Mouse (Mus musculus) gastrocnemius, postnatal 4 days (tissue): Measurements from ENCODE around the gene Zfp566. TPM values are rescaled to one million over a fixed set of nuclear protein-coding genes. Genes with fewer than 3 reads are reported as not detected.
"Not testable (repeated sequence)": the region's sequence is repeated elsewhere in the genome, so short reads cannot be mapped to it uniquely, and the experiment has no call there.

Experiments
- DNase-seq, 2 experiments: peaks; one replicate each; pipeline ENCODE4 v3.0.0; 2021 to 2022; ENCODE audit warnings: low spot score in 2 of 2, mixed read lengths in 2 of 2
- long read RNA-seq, 2 experiments: library from polyadenylated mRNA; stranded (forward); transcript quantifications; one replicate each; pipeline ENCODE4 v2.0.0; 2021
- total RNA-seq, 2 experiments: library from RNA; stranded (reverse); gene quantifications; 2 replicates each; pipeline ENCODE4 v1.2.3; 2021

The Zfp566 gene
- total RNA-seq, result 1 to 10 TPM; 4.8 to 5.6 TPM
- long read RNA-seq, experiment 1, transcript Zfp566-201 (4 exons, 1,709 nt), result major isoform, 8 of 9 reads
- long read RNA-seq, experiment 1, partial matches to known transcripts, result 1 of 9 reads
- long read RNA-seq, experiment 1, other reads (novel, unspliced or antisense), result 0 of 9 reads
- long read RNA-seq, experiment 2, partial matches to known transcripts, result 0 of 1 reads
- long read RNA-seq, experiment 2, other reads (novel, unspliced or antisense), result 0 of 1 reads

- DNase-seq, result peak; percentile 90 to 95
Observed at GRCm38 (mm10) chr7:30090092-30090969, at the start of gene Zfp566, which contains the start of gene Gm26920. Zfp566 (minus strand) TSS chr7:30090527. Gm26920 (minus strand) TSS chr7:30090410.

- DNase-seq, result no peak
Observed at GRCm38 (mm10) chr7:30136826-30137225, 46.5 kb upstream of the Zfp566 start.

GRCm38 (mm10) chr7:30132396-30132795 lies 42.1 kb upstream of the Zfp566 start:
- no peak for DNase-seq

- no peak for DNase-seq
Observed at GRCm38 (mm10) chr7:30129900-30130299, 39.6 kb upstream of the Zfp566 start.

- DNase-seq, result no peak
Observed at GRCm38 (mm10) chr7:30122188-30122530, 31.8 kb upstream of the Zfp566 start.

GRCm38 (mm10) chr7:30121308-30122187 lies 31.2 kb upstream of the Zfp566 start, which contains the start of gene Zfp382:
Zfp382 (plus strand) TSS chr7:30121942.
- DNase-seq, result peak; percentile 83 to 92

GRCm38 (mm10) chr7:30117935-30118334 lies 27.6 kb upstream of the Zfp566 start:
- not testable (repeated sequence) for DNase-seq

GRCm38 (mm10) chr7:30116076-30116475 lies 25.7 kb upstream of the Zfp566 start:
- no peak for DNase-seq

- no peak for DNase-seq
Observed at GRCm38 (mm10) chr7:30099297-30099696, 9.0 kb upstream of the Zfp566 start.

- DNase-seq, result no peak
Observed at GRCm38 (mm10) chr7:30095551-30096125, 5.3 kb upstream of the Zfp566 start.

GRCm38 (mm10) chr7:30094646-30095429 lies 4.5 kb upstream of the Zfp566 start, which contains the start of gene Zfp260:
Zfp260 (plus strand) TSS chr7:30094777.
- DNase-seq, result peak; percentile 64 to 89

GRCm38 (mm10) chr7:30093918-30094415 lies 3.6 kb upstream of the Zfp566 start:
- no peak for DNase-seq

- no peak for DNase-seq
Observed at GRCm38 (mm10) chr7:30092666-30093065, 2.3 kb upstream of the Zfp566 start.

GRCm38 (mm10) chr7:30090970-30091585 lies 751 bp upstream of the Zfp566 start:
- DNase-seq, result no peak

GRCm38 (mm10) chr7:30089405-30089804 lies 922 bp downstream of the Zfp566 start:
- no peak for DNase-seq

GRCm38 (mm10) chr7:30086524-30086923 lies 3.8 kb downstream of the Zfp566 start:
- peak in 1 of 2 experiments; percentile 18 for DNase-seq

- DNase-seq, result peak; percentile 64 to 81
Observed at GRCm38 (mm10) chr7:30072146-30073028, 17.9 kb downstream of the Zfp566 start, which contains the start of gene Zfp82. Zfp82 (minus strand) TSS chr7:30072900.

GRCm38 (mm10) chr7:30064622-30065021 lies 25.7 kb downstream of the Zfp566 start:
- no peak for DNase-seq
